Mouse (Mus musculus) mouse trophoblast stem cell (cell line): Measurements from ENCODE around the gene G2e3.

Source experiments
- in situ Hi-C, 2 experiments: fragments of 300-500 bp; cut with MseI, MboI; formaldehyde crosslinking; loops; 2 replicates in 1 of 2; 3 replicates in 1 of 2; pipeline ENCODE4 v1.15.1; 2025

Gene G2e3

GRCm38 (mm10) chr12:51347988-51348697, at the start of gene G2e3:
Gene G2e3, plus strand, starts transcription at chr12:51348061.
- in situ Hi-C loops: no loop called here

DNA sequence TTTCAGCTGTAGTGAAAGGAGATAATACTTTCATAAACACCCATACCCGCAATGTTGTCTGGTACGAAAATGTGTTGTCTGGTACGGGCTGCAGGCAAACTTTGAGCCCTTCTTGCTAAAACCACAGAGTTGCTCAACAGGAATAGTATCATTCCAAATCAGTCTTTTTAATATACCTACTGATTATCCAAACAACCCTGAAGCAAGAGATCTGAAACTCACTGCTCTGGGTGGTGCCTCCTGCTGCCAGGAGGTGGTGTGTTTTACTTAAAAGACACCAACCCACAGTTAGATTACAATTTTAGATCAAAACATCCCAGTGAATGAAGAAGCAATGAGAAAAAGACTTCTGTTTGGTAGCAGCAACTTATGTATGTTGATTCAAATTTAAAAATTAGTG, 24.3 kb upstream of the G2e3 start:
- in situ Hi-C loops: no loop called here

GRCm38 (mm10) chr12:51326819-51327218, 21.0 kb upstream of the G2e3 start:
- in situ Hi-C loops: no loop called here

- in situ Hi-C loops: no loop called here
Observed at GRCm38 (mm10) chr12:51337014-51337413, 10.8 kb upstream of the G2e3 start.

DNA sequence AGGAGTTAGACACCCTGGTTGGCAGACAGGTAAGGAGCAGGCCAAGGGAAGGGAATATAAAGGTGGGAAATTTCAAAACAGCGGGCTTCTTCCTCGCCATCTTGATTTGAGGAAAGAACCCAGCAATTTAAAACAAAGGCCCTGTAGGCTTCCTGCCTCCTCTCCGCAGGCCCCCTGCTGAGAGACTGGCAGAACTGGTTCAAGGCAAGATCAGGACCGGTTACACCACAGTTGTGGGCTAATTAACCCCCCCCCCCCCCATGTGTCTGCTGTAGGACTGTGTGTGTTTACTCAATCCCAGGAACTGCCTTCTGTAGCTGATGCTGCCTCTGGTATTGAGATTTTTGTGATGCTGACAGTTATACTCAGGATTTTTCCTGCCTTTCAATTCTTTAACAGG, 1.7 kb upstream of the G2e3 start:
- in situ Hi-C loops: no loop called here

DNA sequence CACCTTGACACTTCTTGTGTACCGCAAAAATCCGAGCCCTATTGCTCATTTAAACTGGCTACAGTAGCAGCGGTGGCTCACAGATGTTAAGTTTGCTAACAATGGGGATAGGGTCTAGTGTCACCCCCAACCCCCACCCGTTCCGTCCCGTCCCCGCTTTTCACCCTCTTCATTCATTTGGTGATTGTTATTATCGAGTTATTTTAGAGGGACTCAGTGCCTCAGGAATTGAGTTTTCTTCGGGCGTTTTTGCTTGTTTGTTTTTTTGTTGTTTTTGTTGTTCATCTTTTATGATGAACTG, 787 bp downstream of the G2e3 start:
- in situ Hi-C loops: no loop called here

DNA sequence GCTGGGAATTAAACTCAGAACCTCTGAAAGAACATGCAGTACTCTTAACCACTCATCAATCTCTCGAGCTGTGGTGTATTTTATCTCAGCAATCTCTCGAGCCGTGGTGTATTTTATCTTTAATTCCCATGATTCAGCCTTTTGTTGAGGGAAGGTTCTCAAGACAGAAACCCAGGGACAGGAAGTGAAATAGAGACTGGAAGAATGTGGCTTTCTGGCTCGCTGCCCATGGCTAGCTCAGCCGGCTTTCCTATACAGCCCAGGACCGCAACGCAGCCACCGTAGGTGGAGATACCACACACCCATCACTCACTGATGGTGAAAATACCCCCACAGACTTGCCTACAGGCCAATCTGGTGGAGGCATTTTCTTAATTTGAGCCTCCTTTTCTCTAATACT, 7.4 kb downstream of the G2e3 start:
- in situ Hi-C loops: no loop called here

- in situ Hi-C loops: no loop called here
Observed at GRCm38 (mm10) chr12:51361294-51361693, 13.4 kb downstream of the G2e3 start.

DNA sequence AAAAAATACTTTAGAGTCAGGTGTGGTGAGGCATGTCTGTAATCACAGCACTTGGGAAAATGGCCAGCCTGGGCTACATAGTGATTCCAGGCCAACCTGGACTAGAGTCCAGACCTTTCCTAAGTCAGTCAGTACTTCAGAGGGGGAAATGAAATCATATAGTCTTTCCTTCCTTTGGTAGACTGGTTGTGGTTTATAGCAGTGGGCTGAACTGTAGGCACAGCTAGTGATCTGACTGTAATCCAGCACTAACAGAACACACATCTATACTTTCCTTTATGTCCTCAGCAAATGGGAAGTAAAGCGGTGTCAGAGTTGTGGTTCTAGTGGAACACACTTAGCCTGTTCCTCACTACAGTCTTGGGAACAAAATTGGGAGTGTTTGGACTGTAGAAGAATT, 15.0 kb downstream of the G2e3 start:
- in situ Hi-C loops: no loop called here

DNA sequence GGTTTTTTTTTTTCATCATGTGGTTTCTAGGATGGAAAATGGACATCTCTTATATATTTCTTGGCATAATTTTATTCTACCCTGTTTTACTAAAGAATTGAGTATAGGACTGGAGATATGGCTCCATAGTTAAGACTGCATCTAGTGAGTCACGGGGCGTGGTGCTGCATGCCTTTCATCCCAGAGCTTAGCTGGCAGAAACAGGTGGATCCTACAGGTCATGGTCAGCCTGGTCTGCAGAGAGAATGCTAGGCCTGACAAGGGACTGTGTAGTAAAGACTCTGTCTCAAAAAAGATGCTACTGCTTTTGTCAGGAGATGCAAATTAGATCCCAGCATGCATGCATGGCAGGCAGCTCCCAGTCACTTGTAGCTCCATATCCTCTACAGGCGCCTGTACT, 20.6 kb downstream of the G2e3 start:
- in situ Hi-C loops: no loop called here

DNA sequence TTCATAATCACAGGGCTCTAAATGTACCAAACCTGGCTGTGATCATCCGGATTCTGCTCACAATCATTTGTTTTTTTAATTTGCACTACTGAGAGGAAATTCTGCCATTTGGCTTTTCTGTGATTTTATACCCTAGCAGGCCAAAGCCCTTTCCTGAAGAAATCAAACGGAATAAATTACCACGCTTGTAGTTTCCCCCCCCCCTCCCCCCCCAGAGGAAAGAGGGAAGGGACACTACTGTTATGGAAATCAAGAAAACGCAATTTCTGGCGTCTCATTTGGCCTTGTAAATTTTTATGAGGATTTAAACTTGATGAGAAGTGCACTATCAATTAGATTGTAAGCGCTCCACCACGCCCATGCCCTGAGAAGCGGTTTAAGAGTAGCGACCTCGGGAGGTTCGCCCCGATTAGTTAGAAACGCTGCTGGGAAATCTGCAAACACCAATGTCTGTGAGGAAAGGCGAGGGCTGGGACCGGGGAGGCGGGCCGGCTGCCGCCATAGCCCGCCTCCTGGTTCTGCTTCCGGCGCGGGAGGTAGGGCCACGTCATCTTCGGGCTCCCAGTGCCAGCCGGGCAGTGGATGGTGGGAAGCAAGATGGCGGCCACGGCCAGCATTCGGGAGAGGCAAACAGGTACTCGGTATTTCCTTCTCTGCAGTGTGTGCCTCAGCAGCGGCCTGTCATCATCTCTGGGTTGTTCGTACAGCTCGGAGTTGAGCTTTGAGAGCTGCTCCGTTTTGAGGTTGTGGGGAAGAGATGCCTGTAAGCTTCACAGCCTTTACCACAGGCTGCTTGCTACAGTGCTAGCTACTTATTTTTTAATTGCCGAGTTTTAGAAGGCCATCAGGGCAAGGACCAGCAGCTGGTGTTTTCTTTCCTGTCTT, 29.4 kb downstream of the G2e3 start, which contains the start of gene Scfd1:
TSS of gene Scfd1 (plus strand) at position 508 of the 885 bp plus-strand sequence.
- in situ Hi-C loops: no loop called here

DNA sequence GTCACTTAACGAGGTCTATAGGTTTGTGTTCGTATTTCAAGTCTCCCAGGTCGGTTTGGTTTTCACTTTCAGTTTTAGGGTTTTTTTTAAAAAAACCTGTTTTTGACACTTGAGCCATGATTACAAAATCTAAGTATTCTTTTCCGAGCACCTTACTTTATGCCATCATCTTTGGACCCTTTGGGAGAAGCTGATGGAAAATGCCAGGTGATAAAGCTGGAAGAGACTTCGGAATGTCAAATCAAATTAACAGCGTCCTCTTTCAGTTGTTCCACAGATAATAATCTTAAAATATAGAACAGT, 30.0 kb downstream of the G2e3 start:
- in situ Hi-C loops: no loop called here

DNA sequence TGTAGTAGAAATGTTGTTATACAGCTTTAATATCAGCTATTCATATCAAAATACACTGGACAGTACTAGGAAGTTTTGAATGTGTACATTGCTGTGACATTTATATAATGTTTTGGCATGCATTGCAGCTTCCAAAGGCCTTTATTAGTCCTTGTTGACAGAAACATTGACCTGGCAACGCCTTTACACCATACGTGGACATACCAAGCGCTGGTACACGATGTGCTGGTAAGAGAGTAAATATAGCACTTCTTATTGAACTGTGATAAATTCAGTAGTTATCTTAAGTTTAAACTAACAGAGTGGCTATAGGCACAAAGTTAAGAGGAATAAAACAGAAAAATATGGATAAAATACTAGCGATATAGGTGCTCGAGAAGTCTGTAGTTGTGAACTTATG, 52.0 kb downstream of the G2e3 start:
- in situ Hi-C loops: no loop called here

DNA sequence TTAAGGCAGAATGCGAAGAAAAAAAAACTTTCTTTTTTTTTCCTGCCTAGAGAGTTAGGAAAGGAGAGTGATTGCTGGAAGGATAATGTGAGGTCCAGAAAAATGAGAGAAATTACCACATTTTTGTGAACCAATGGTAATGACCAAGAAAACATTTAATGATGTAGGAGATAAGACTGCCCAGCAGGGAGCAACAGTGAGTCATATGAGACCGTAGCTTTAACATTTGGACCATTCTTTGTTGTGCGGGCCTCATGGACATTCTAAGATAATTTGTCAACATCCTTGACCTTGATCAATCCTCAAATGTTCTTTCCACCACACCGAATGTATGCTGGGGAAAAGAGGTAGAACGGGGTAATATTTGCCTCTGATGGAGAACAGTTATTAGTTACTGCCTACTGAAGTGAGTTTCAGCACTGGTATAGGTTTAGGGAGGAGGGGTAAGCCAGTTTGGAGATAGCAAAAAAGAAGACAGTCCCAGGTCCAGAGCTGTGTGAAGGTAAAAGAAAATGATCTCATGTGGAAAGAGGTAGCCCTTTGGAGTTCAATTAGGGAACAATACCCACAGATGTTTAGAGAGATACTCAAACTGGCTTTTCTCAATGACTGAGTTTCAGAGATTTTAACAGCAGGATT, 54.3 kb downstream of the G2e3 start:
- in situ Hi-C loops: no loop called here

DNA sequence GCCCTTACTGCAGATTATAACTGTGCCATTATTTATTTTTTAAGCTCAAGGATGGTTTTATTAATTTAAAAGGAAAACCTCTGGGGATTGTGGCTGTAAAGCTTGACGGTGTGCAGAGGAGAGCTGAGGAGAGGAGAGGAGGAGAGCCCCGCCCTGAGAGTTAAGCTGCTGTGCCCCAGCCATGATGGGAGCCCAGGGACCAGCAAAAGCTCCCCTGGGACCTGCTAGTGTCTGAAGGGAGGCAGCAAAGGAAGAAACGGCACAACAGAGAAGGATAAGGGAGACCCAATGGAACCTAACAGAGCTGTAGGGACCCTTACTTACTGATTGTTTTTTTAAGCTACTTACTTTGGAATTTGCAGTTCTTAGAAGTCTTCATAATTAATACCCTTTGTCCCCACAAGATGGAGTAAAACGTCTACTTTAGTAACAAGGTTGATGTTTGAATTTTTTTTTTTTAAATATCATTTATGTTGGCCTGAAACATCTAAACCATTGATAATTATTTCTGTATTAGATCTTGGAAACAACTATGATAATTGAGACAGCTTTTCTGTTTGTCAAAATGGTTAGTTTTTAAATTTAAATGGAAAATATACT, 56.2 kb downstream of the G2e3 start:
- in situ Hi-C loops: no loop called here

DNA sequence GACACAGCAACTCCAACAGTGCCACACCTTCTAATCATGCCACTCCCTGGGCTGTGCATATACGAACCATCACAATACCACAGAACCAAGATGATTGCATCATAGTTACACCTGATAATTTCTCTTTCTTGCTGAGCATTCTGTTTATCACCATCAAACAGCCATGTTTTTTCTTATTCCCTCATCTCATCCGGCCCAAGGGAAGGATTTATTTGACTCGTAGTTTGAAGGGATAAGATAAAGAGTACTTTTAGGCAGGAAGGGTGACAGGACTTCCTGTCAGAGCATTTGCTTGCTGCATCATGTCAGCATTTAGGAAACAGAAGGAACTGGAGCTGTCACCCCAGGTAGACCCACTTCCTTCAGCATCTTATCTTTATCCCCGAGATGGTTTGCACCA, 63.5 kb downstream of the G2e3 start:
- in situ Hi-C loops: no loop called here
